Mouse (Mus musculus) lung, embryonic 14.5 days (tissue): Measurements from ENCODE around the gene Mrgpra9. TPM values are rescaled to one million over a fixed set of nuclear protein-coding genes. Genes with fewer than 3 reads are reported as not detected.
"Not testable (repeated sequence)": the region's sequence is repeated elsewhere in the genome, so short reads cannot be mapped to it uniquely, and the experiment has no call there.

Experiments used
- ATAC-seq: fragments of 200-750 bp; cut with Nextera tagmentation; 2 replicates; pipeline ENCODE4 v1.8.0; 2017; ENCODE audit warnings: mild to moderate bottlenecking, moderate TSS enrichment, moderate library complexity; ENCODE audit not compliant: insufficient read depth
- DNase-seq: peaks from one replicate; pipeline ENCODE4 v3.0.0-alpha.2; 2015
- H3K27ac ChIP-seq: fragments of 300-500 bp; sonication (generic); 2 replicates; pipeline ENCODE4 v1.5.1; 2014; ENCODE audit warnings: low read depth, mild to moderate bottlenecking, moderate library complexity
- H3K27me3 ChIP-seq: fragments of 300-500 bp; sonication (generic); 2 replicates; pipeline ENCODE4 v1.6.1; 2014; ENCODE audit warnings: low read length, control low read depth; ENCODE audit not compliant: insufficient read depth
- H3K36me3 ChIP-seq: fragments of 300-500 bp; sonication (generic); 2 replicates; pipeline ENCODE4 v1.6.1; 2014; ENCODE audit warnings: control low read depth; ENCODE audit not compliant: insufficient read depth
- H3K4me1 ChIP-seq: fragments of 300-500 bp; sonication (generic); 2 replicates; pipeline ENCODE4 v1.6.1; 2014; ENCODE audit warnings: antibody characterized with exemption, control low read depth; ENCODE audit not compliant: insufficient read depth
- H3K4me2 ChIP-seq: fragments of 300-500 bp; sonication (generic); 2 replicates; pipeline ENCODE4 v1.6.1; 2014; ENCODE audit warnings: mild to moderate bottlenecking
- H3K4me3 ChIP-seq: fragments of 300-500 bp; sonication (generic); 2 replicates; pipeline ENCODE4 v1.5.1; 2014; ENCODE audit warnings: low read depth, low read length
- H3K9ac ChIP-seq: fragments of 300-500 bp; sonication (generic); 2 replicates; pipeline ENCODE4 v1.6.1; 2014
- H3K9me3 ChIP-seq: fragments of 300-500 bp; sonication (generic); 2 replicates; pipeline ENCODE4 v1.6.1; 2016; ENCODE audit warnings: low read depth, low read length, control low read depth
- CTCF ChIP-seq: IDR thresholded peaks from 2 replicates; pipeline ENCODE4 v1.5.1; 2016; ENCODE audit warnings: antibody characterized with exemption, low read depth
- whole genome bisulfite sequencing: fragments of 180-500 bp; shearing (Covaris S2); extraction: QIAGEN DNeasy Blood & Tissue Kit; methylation state at CpG from one replicate; pipeline ENCODE4 v1.1.7; 2014; 5-methylcytosine and 5-hydroxymethylcytosine counted together
- polyA plus RNA-seq: library from polyadenylated mRNA; unstranded; fragments of >200 nt; fragmentation: Nextera tagmentation; extraction: Ambion mirVana; gene quantifications from 2 replicates; pipeline ENCODE4 v1.2.1, GENCODE M21; 2014

Gene Mrgpra9
- polyA plus RNA-seq, result 0.28 TPM in 1 of 2 replicates, not detected in the other

DNA sequence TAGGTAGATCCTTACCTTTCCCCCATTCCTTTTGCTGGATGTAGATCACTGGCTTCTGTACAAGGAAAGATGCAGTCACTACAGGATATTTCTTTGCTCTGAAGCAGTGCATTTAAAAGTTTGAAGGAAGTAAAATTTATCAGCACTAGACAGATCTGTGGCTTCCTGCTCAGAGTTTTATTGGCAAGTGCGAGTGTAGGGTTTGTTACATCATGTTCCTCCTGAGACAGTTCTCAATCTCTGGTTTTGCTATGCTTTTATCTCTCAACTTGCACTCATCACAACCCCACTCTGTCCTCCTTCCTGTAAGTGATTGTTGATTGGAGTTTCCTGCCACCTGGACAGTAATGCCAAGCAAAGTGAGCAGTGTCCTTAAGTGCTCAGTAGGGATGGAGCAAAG lies at the start of gene Mrgpra9:
Gene Mrgpra9, minus strand, starts transcription at position 79 of the 400 bp plus-strand sequence.
- no peak for TF ChIP-seq CTCF
- 59% methylated on average over 1 of the region's 1 CpGs for WGBS
- no peak within 1 kb of the TSS for H3K4me2 ChIP-seq
- H3K4me1 ChIP-seq, result no peaks in the 10 kb centered on the region
- no peaks in the 10 kb centered on the region for H3K27me3 ChIP-seq
- H3K9me3 ChIP-seq, result no peaks in the 10 kb centered on the region
- ATAC-seq (no peak), DNase-seq (no peak)
- H3K4me3 ChIP-seq, result no peak within 1 kb of the TSS
- no peak within 1 kb of the TSS for H3K27ac ChIP-seq
- no peaks in the 10 kb centered on the region for H3K36me3 ChIP-seq
- H3K9ac ChIP-seq, result no peak within 1 kb of the TSS

GRCm38 (mm10) chr7:47299612-47300011 lies 47.0 kb upstream of the Mrgpra9 start:
- H3K27ac ChIP-seq, H3K4me3 ChIP-seq, H3K9me3 ChIP-seq, H3K36me3 ChIP-seq, ATAC-seq, H3K27me3 ChIP-seq, H3K4me2 ChIP-seq, H3K9ac ChIP-seq, DNase-seq, H3K4me1 ChIP-seq: not testable (repeated sequence)

DNA sequence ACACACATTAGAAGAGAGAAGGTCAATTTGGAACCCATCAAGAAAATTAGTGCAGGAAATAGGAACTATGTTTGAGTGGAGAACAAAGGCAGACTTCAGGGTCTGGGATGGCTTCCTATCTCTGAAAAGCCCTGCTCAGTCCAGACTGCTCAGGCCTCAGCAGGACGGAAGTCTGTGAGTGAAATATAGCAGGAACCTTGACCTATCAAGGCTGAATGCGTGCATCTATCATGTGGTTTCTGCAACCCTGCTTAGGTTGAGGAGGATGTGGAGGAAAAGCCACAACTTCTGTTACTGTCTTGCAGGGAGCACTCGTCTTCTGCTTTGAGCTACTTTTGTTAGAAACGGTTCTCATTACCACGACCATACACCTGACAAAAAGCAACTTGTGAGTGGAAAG lies 18.9 kb upstream of the Mrgpra9 start:
- not testable (repeated sequence) for H3K27ac ChIP-seq, H3K4me3 ChIP-seq, H3K9me3 ChIP-seq, ATAC-seq, H3K36me3 ChIP-seq, H3K4me2 ChIP-seq, H3K9ac ChIP-seq, H3K4me1 ChIP-seq, H3K27me3 ChIP-seq
- WGBS, result 78% methylated on average over 5 of the region's 5 CpGs
- DNase-seq, result peak; percentile 0

- Histone ChIP-seq H3K36me3 (no peaks in the 10 kb centered on the region), H3K9me3 (no peaks in the 10 kb centered on the region), H3K4me3 (no peak overlapping the region), H3K4me1 (no peaks in the 10 kb centered on the region), H3K27me3 (no peaks in the 10 kb centered on the region), H3K9ac (no peak overlapping the region), H3K4me2 (no peak overlapping the region), H3K27ac (no peak overlapping the region)
- 70% methylated on average over 3 of the region's 3 CpGs for WGBS
- ATAC-seq (no peak), DNase-seq (no peak)
- peak; percentile 12; the same call in 1 of the 2 replicates for TF ChIP-seq CTCF
These were observed 8.0 kb downstream of the Mrgpra9 start for GRCm38 (mm10) chr7:47244658-47245057.

- ATAC-seq (no peak), DNase-seq (no peak)
- Histone ChIP-seq H3K27me3 (no peaks in the 10 kb centered on the region), H3K9ac (no peak within 1 kb of the TSS), H3K27ac (no peak within 1 kb of the TSS), H3K36me3 (no peaks in the 10 kb centered on the region), H3K4me3 (no peak within 1 kb of the TSS), H3K4me1 (no peaks in the 10 kb centered on the region), H3K4me2 (no peak within 1 kb of the TSS), H3K9me3 (no peaks in the 10 kb centered on the region)
- WGBS, result 54% methylated on average over 4 of the region's 4 CpGs
- TF ChIP-seq CTCF, result no peak
These were observed 47.8 kb downstream of the Mrgpra9 start, which contains the start of gene Mrgpra6 for GRCm38 (mm10) chr7:47204830-47205229. TSS of gene Mrgpra6 (minus strand) at chr7:47204920.

GRCm38 (mm10) chr7:47195271-47195670 lies 57.4 kb downstream of the Mrgpra9 start:
- H3K36me3 ChIP-seq, result no peaks in the 10 kb centered on the region
- WGBS, result 45% methylated on average over 1 of the region's 1 CpGs
- no peak overlapping the region for H3K27ac ChIP-seq
- no peaks in the 10 kb centered on the region for H3K4me1 ChIP-seq
- ATAC-seq (no peak), DNase-seq (no peak)
- H3K4me2 ChIP-seq, result no peak overlapping the region
- TF ChIP-seq CTCF, result peak; percentile 31; the same call in 1 of the 2 replicates
- H3K9me3 ChIP-seq, result no peaks in the 10 kb centered on the region
- H3K4me3 ChIP-seq, result no peak overlapping the region
- no peak overlapping the region for H3K9ac ChIP-seq
- no peaks in the 10 kb centered on the region for H3K27me3 ChIP-seq

Other genes starting within 250 kb of the Mrgpra9 start
- 23.6 and 23.8 TPM in 2 replicates for gene Spty2d1, start 244.4 kb downstream of the Mrgpra9 start, polyA plus RNA-seq
- gene Tmem86a, start 202.2 kb downstream of the Mrgpra9 start, polyA plus RNA-seq, result 31.9 and 32.1 TPM in 2 replicates
- 6.9 and 7.0 TPM in 2 replicates for gene Ptpn5, start 119.2 kb downstream of the Mrgpra9 start, polyA plus RNA-seq
- not detected in 2 replicates for gene Mrgpra6, start 47.9 kb downstream of the Mrgpra9 start, polyA plus RNA-seq
- gene Mrgpra1, start 101.4 kb upstream of the Mrgpra9 start, polyA plus RNA-seq, result not detected in 2 replicates
- gene Mrgpra2a, start 199.3 kb upstream of the Mrgpra9 start, polyA plus RNA-seq, result not detected in 2 replicates